Mouse (Mus musculus) gastrocnemius, postnatal 10 days (tissue): ENCODE measurements around the gene Hnf4a. TPM values are rescaled to one million over a fixed set of nuclear protein-coding genes. Genes with fewer than 3 reads are reported as not detected.

Experiments used
- DNase-seq: peaks from one replicate; pipeline ENCODE4 v3.0.0; 2021; ENCODE audit warnings: mixed read lengths
- total RNA-seq, 2 experiments: library from RNA; stranded (reverse); gene quantifications; 2 replicates each; pipeline ENCODE4 v1.2.3; 2021

Gene Hnf4a
- total RNA-seq, 2 experiments from 2014 or later, result 0.23 TPM; not detected in 1

DNA sequence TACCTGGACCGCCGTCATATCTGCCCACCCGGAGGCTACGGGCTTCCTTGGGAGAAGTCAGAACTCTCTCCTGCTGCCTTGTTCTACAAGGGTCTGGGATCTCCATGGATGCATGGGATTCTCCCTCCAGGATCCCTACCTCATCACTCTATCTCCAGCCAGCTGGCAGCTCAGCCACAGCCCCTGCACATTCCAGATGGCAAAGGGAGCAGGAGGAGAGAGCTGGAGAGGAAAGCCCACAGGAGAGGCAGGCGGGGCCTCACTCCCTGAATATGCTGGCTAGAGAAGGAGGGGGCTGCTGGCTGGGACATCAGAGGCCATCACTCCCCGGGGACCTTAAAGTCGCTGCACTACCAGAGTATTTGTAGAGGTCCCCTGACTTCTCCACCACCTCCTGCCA is 15.3 kb upstream of the Hnf4a start:
- no peak for DNase-seq

- no peak for DNase-seq
Measured at GRCm38 (mm10) chr2:163492018-163492417, 14.6 kb upstream of the Hnf4a start, which contains the start of gene R3hdml. TSS of gene R3hdml (plus strand) at chr2:163492318.

- no peak for DNase-seq
Measured at GRCm38 (mm10) chr2:163493031-163493430, 13.6 kb upstream of the Hnf4a start.

- DNase-seq, result no peak
Measured at GRCm38 (mm10) chr2:163493976-163494375, 12.6 kb upstream of the Hnf4a start.

- DNase-seq, result no peak
Measured at GRCm38 (mm10) chr2:163494456-163494855, 12.2 kb upstream of the Hnf4a start.

- no peak for DNase-seq
Measured at GRCm38 (mm10) chr2:163502219-163502618, 4.4 kb upstream of the Hnf4a start.

DNA sequence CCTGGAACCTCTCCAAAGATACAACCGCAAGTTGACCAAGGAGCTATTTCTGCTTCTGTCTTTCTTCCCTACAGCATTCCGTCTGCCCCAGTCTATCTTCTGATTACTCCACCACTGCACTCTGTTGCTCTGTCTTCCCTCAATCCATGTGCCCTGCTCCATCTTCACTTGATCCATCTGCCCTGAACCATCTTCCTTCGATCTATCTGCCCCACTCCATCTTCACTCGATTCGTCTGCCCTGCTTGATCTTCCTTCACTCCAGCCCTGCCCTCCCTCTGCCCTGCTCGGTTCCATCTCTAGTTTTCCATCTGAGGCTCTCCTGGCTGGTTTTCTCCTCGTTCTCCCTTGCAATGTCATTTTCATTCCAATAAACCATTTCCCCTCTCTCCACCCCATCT is 3.4 kb upstream of the Hnf4a start:
- DNase-seq, result no peak

DNA sequence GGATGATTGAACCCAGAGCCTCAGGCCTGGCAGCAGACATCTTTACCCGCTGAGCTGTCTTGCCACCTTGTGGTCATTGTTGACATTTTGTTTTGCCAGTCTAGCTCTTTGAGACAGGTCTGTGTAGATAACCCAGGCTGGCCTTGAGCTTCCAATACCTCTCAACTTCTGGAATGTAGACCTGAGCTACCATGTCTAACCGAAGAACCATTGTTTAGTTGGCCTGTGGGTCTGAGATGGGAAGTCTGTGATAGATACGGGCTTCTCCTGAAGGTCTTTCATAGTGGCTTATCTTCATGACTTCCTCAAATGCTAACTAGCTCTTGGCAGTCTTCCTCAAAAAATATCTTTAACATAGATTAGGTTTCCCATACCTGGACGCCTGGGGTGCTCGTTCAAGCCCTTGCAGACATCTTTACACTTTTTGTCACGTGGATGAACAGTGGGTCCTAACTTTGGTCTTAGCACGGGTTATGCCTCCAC is 19.2 kb downstream of the Hnf4a start:
- no peak for DNase-seq

DNA sequence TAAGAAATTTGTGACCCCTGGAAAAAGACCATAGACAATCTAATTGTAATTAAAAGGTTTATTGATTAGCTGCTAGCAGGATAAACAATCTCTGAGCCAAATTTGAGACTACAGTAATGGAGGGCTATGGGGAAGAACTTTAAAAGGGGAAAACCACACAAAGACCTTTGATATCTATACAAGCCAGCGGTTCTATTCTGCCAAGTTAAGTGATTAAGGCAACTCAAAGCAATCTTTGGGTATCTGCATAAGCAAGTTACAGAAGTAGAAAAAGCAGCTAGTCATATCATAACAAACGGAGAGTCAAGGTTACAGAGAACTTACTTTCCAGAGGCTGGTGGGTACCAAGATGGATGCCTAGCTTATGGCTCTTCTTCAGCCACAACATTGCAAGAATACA is 20.9 kb downstream of the Hnf4a start:
- DNase-seq, result no peak

- no peak for DNase-seq
Measured at GRCm38 (mm10) chr2:163530418-163530817, 23.8 kb downstream of the Hnf4a start.

DNA sequence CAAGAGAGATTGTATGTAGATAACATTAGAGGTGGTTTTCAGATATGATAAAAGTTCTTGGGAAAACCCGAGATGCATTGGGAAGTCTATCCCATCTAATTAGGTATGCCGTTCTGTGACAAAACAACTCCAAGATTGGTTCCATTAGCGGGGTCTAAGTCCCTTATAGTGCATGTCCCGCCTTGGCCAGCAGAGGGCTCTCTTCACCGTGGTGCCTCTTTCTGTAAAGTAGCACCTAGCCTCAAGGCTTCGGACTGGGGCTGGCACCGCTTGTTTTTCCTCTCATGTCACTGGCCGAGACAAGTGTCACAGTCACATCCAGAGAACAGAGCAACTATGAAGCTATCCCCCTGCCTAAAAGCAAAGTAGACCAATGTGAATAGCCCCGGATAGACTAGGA is 25.3 kb downstream of the Hnf4a start:
- DNase-seq, result peak; percentile 85

- DNase-seq, result no peak
Measured at GRCm38 (mm10) chr2:163533226-163533625, 26.6 kb downstream of the Hnf4a start.

DNA sequence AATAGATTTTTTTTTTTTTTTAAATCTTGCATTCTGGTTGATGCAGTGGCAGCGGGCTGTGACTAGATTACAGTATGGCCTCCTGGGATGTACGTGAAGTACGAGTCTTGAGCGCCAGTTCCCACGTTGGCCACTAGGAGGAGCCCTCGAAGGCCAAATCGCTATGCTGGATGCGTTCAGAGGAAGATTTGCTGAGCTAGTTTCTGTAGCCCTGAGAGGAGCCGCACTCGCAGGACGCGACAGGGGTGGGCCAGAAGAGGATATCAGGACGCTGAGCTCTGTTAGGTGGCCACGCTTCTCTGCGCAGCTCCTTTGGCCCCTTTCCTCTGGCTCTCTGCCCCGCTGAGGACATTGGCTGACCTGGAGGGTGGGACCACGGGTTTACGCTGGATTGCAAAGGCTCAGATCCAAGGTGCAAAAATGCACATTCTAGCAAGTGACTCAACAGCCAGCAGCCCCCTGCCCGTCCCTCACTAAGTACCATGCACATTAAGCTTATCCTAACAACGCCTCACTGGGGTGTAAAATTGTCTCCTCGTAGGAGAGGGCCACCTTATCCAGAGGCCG is 28.4 kb downstream of the Hnf4a start:
- DNase-seq, result peak; percentile 90

- no peak for DNase-seq
Measured at GRCm38 (mm10) chr2:163537443-163537842, 30.8 kb downstream of the Hnf4a start.

DNA sequence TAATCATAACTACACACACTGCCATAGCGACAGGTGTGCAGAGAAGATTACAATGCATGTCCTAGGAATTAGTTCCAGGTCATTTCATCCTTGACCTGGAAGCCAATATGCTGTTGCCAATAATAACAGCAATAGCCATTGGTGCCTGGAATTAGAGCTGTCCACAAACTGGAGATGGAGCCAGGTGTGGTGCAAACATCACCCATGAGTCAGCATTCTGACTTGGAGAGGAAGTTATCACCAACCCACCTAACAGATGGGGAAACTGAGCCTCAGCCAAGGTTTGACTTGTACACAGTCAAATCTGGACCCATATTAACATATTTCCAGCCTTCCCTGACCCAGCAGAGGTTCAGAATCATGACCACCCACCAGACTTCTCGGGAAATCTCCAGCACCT is 31.8 kb downstream of the Hnf4a start:
- no peak for DNase-seq

- DNase-seq, result no peak
Measured at GRCm38 (mm10) chr2:163539321-163540040, 32.9 kb downstream of the Hnf4a start.

GRCm38 (mm10) chr2:163540231-163541117 is 33.9 kb downstream of the Hnf4a start:
- DNase-seq, result no peak

DNA sequence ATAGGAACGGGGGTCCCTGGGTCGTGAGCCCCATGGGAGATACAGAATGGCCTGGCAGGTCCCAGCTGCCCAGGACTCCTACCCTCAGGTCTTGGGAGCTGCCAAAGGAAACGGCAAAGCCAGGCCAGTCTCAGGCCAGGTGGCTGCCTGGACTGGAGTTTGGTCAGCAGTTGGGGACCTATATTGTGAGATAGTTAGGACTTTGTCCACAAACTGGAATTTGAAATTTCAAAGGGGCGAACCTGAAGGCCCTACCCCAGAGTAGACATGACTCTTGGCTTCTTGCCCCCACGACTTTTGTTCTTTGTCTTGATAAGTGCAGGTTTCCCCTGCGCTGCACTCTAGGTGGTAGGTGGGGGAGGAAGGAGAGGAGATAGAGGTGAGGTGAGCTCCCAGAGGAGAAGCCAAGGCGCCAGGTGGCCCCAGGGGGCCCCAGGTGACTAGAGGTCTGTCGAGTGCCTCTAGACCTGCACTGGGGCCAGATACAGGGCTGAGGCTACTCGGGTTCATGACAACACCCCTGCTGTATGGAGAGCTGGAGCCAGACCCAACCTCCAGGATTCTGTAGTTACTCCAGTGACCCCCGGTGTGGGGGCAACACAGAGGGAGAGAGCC is 35.1 kb downstream of the Hnf4a start:
- DNase-seq, result no peak

GRCm38 (mm10) chr2:163542674-163543073 is 36.1 kb downstream of the Hnf4a start:
- DNase-seq, result no peak

DNA sequence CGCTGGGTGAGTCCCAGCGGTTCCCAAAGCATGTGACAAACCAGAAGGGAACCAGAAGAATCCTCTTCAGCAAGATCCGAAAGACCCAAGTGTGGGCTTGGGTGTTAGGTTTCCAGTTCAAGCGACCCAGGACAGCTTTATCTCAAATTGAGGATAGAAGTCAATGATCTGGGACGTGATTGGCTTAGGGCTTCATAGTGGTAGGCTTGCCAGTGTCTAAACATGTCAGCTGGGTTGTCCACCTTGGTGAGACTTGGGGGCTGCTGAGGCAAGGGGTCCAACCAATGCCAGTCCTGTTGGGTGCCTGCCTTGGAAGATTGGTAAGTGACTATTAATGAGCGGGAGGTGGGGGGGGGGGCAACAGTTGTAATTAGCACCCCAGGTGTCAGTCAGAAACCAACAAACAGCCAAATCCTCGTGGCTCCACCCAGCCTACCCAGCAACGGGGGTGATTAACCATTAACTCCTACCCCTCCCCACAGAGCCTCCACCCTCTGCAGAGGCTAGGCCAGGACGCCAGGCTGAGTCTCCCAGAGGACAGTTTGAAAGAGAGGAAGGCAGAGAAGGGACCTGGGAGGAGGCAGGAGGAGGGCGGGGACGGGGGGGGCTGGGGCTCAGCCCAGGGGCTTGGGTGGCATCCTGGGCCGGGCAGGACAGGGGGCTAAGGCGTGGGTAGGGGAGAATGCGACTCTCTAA is 40.2 kb downstream of the Hnf4a start:
- DNase-seq, result no peak

- DNase-seq, result no peak
Measured at GRCm38 (mm10) chr2:163548822-163549221, 42.2 kb downstream of the Hnf4a start.

DNA sequence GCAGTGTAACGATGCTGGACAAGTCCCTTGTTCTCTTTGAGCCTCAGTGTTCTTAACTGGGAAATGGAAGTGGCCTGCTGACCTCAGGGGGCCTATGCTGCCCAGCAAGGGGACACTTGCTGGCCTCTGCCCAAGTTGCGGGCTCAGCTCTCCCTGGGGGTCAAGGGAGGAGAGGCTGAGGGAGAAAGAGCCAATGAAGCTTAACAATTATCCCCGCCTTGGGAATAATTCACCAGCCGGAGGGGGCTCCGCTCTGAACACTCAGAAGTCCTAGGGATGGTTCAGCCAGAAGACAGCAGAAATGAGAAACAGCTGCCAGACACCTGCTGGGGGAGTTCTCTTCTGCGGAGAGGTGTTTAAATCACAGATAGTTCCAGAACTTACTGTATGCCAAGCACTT is 43.2 kb downstream of the Hnf4a start:
- no peak for DNase-seq
